Mouse (Mus musculus): ENCODE measurements at regions not wholly inside any gene's neighbourhood (a gene's known extent, or its start where the extent isn't known, plus 50 kb on each side); places are given as distances from the start of the nearest gene placed in this dataset.

GRCm38 (mm10) chr12:52375116-52375515, 128.7 kb upstream of the Arhgap5 start:
- TF ChIP-seq GABPA (IDR thresholded peaks at IDR 0.05; ENCODE audit: low read depth, low read length) (no peak), SIN3A (IDR thresholded peaks at IDR 0.05; ENCODE audit: low read length) (no peak), USF2 (IDR thresholded peaks at IDR 0.05; ENCODE audit: borderline replicate concordance in 1 of 2, insufficient read depth in 1 of 2, low read depth in 1 of 2, low read length in 2 of 2) (no peak), JUND (IDR thresholded peaks at IDR 0.05; ENCODE audit: low read depth, low read length) (no peak)
